Mouse (Mus musculus) adrenal gland, adult 8-10 months (tissue): ENCODE results near the gene Grn. TPM values are rescaled to one million over a fixed set of nuclear protein-coding genes. Genes with fewer than 3 reads are reported as not detected.
"Not testable (repeated sequence)": the region's sequence is repeated elsewhere in the genome, so short reads cannot be mapped to it uniquely, and the experiment has no call there.

Experiments
- DNase-seq: peaks from one replicate; pipeline ENCODE4 v3.0.0; 2022
- total RNA-seq, 4 experiments: library from RNA; stranded (reverse); gene quantifications; 2 replicates each; pipeline ENCODE4 v1.2.4; 2022

The Grn gene
- total RNA-seq, result 100 to 1,000 TPM; 171 to 220 (median 202) TPM

DNA sequence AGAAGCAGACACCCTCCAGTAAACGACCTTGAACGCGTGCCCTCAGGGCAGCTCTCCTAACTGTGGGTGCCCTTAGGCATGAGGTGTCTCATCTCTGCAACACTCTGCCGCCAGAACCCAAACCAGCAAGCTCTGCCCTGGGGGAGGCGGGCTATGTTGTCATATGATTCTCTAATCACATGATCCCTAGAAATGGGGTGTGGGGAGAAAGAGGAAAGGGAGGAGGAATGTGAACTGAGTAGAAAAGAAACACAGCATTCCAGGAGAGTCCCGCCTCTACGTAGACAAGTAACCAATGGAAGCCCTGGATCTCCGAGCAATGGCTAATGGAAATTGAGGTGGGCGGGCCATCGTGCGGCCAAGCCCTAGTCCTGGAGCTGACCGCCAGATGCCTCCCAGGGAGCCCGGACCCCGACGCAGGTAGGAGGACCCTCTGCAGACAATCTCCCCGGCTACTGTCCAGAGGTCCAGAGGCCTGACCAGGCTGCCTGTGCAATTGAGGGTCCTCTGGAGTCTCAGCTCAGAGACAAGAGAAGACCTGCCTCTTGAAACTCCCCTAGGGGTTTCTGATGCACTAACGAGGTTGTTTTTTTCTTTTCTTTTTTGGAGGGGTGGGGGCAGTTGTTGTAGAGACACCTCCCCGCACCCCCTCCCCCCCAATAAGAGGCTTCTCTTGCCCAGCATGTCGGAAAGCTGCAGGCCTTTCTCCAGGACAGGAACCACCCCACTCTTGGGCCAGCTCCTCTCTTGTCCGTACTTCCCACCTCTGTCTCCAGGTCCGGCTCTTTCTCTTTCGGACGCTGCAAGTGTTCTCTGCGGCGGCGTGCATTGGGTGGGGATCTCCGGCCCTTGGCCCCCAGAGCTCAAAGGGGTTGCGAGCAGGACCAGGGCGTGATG is at the start of gene Grn:
Gene Grn (plus strand): TSS at position 195 of the 897 bp plus-strand sequence.
- DNase-seq, result peak; percentile 92

DNA sequence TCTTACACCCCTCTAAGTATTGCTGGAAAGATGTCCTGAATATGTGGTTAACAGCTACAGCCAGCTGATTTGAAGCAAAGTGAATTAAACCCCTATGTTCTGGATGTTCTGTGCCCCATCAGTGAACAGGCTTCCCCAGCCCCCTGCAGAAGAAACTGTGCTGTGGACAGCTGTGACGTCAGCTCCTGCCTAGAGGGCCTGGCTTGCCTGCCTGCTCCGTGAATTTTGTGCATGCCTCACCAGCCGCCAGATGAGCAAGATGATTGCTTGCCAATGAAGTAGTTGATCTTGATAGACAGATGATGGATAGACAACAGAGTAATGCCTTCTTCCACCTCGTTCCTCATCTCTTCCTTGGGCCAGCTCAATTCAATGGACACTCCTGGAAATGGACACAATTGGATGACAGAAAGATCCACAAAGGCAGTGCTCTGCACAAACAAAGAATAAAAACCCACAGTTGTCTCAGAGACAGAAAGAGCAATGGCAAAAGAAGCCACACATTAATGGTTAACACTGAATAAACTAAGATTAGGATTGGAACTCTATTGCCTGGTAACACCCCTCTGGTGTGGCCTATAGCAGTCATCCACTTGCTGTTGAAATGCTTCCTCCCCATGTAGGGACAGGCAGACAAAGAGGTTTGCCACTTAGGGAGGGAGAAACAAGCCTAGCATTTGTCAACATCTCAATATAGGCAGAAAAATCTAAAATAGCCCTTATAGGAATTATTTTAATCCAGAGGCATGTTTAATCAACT is 48.6 kb upstream of the Grn start:
- DNase-seq, result no peak

DNA sequence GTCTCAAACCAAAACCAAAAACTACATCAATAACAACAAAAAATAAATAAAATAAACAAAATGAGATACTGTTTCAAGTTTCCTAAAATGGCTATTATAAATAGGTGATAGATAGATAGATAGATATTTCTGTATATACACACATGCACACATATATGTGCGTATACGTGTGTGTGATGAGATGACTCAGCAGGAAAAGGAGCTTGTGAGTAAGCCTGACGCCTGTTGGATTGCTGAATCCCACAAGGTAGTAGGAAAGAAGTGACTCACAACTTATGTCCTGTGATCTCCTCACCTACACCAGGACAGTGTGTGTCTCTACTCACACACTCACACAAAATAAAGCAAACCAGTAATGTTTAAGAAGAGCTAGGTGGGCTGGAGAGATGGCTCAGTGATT is 47.3 kb upstream of the Grn start:
- DNase-seq, result no peak

DNA sequence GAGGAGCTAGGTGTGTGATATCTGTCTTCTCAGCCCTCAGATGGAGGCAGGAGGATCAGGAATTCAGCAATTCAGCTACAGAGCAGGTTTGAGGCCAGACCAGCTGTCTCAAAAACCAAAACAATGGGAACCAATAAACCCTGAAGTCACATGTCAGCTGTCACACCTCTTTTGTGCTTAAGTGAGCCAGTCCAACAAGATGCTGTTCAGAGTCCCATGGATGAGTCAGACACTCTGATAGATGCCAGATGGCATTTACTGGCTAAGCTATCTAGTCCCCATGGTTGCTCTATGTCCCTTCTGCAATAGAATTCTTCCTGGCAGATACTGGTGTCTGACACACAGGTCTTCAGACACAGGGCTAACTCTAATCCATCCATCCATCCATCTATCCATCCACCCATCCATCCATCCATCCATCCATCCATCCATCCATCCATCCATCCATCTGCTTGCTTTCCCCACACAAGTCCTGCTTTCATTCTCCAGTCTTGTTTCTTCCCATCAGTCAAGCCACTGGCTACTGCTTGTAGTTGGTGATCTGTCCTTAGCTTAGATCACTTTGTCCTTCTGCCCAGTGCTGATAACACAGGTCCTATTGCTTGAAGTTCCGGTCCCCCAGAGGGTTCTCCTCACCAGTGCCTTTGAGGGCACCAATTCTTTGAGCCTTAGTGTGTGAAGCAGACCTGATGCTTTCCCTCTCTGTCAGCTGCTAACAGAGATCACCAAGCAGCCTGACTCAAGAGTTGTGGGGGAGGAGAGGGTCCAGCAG is 46.6 kb upstream of the Grn start:
- no peak for DNase-seq

DNA sequence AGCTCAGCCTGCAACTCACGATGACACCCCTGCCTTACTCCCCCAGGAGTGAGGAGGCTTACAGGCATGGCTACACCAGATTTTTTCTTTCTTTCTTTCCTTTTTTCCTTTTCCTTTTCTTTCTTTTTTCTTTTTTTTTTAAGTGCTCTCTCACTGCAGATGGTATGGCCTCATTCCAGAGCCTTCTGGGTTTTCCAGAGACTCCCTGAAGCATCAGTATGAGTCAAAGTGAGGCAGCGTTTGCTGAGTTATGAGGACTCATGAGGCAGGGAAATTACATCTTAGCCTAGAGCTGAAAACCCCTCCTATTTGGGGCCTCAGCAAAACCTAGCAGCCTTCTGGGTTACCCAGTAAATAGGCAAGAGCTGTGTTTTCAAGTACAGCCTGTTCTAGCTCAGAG is 45.7 kb upstream of the Grn start:
- DNase-seq, result no peak

DNA sequence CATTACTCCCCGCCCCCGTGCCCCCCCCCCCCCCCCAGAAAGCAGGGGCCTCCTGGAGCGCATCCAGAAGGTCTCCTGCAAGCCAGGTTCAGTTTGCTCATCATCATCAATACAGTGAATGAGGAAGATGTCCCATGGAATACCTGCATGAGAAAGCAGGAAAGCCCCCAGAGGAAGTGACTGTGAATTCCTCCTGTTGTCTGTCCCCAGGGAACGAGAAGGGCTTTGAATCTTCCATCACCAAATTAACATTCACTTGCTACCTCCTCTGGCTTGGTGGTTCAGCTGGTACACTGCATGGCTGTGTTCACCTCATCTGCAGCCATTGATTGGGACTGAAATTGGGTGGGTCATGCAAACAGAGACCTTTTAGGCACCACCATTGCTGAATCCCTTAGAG is 45.0 kb upstream of the Grn start:
- no peak for DNase-seq

DNA sequence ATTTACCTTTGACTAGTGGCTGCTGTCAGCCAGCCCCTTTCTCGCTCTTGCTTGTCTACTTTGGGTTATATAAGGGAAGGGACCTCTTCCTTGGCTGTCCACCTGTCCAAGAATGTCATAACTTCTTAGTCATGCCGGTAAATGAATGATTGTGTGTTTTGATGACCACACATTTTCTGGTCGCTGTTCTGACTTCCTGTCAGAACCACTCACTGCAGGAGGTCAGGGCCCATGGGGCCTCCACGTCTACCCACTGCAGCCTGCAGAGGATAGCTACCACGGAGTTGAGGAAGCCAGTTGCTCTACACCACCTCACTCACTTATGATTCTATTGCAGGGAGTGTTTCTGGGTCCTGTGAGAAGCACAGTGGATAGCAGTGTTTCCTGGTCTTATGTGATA is 44.0 kb upstream of the Grn start:
- no peak for DNase-seq

DNA sequence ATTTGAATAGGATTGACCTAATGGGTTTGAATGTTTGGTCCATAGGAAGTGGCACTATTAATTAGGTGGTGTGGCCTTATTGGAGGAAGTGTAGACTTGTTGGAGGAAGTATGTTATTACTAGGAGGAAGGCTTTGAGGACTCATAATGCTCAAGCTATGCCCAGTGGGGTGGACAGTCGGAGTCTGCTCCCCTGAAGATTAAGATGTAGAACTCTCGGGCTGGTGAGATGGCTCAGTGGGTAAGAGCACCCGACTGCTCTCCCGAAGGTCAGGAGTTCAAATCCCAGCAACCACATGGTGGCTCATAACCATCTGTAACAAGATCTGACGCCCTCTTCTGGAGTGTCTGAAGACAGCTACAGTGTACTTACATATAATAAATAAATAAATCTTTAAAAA is 40.7 kb upstream of the Grn start:
- not testable (repeated sequence) for DNase-seq

DNA sequence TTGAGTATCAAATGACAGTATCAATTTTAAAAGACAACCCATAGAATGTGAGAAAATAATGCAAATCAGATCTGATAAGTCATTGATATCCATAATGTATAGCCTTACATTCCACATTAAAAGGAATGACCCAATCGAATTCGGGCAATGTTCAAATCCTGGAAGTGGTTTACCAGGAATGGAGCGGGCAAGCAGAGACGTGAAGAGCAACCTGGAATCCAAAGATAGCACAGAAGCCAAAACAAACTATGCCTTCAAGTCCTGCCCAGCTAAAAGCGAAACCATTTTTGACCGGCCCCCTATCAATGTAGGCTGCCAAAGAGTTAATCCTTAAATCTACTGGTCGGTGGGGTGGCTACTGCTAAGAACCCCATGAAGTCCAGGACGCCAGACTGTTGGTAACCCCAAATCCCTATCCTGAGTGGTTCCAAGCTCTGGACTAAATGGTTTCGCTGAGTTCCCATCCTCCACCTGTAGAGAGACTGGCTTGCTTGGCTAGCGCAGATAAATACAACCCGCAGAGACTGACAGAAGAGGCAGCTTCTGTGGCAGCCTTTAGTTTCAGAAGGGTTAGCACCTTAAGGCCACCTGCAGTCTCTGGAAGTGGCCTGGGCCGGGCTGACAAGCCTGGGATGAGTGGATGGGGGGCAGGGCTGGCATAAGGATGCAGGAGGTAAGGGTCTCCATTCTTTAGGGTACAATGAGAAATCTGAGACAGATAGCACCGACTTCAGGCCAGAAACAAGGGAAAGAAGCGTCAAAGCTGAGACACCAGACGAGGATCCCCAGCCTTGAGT is 37.5 kb upstream of the Grn start:
- no peak for DNase-seq

DNA sequence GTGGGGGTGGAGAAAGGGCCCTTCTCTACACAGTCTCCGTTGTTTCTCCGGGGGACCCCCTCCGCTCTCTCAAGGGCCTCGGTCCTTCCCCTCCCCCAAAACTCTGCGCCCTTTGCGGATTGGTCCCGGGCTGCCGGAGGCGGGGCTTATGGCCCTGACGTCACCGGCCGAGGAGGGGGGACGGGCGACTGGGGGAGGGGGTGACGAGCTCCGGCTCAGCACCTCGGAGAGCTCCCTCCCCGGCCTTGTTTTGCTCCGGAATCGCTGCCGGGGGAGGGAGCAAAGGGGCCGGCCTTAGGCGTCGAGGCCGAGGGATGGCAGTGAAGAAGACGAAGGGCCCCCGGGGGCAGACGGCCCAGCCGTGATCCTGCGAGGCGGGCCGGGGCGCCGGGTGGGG is 36.9 kb upstream of the Grn start, which contains the start of gene Rundc3a:
Gene Rundc3a (plus strand): TSS at position 166 of the 397 bp plus-strand sequence.
- peak; percentile 85 for DNase-seq

DNA sequence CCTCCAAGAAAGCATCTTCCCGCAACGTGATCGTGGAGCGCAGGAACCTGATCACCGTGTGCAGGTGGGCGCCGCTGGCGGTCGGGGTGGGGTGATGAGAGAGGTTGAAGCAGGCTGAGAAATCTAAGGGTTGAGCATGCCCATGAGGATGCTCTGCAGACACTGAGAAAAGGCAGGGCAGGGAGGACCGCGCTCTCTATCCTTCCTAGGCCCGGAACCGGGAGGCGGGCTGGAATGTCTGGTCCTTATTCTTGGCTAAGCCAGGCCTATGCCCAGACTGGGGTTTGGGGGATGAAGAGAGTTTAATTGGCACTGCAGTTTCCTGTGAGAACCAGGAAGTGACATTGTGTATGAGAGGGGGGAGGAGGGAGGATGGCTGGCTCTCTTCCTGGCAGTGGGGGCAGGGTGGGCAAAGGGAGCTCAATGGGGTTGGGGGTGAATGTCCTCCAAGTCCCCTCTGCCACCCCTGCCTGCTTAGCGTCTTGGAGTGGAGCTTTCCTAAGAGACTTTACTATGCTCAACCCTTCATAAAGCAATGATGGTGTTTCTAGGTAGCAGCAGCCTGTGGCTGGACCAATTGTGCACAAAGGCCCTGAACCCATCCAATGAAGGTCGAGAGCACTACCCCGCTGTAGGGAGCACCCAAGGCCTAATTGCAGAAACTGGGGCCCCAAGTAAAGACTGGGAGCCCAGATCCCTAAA is 36.2 kb upstream of the Grn start:
- no peak for DNase-seq

DNA sequence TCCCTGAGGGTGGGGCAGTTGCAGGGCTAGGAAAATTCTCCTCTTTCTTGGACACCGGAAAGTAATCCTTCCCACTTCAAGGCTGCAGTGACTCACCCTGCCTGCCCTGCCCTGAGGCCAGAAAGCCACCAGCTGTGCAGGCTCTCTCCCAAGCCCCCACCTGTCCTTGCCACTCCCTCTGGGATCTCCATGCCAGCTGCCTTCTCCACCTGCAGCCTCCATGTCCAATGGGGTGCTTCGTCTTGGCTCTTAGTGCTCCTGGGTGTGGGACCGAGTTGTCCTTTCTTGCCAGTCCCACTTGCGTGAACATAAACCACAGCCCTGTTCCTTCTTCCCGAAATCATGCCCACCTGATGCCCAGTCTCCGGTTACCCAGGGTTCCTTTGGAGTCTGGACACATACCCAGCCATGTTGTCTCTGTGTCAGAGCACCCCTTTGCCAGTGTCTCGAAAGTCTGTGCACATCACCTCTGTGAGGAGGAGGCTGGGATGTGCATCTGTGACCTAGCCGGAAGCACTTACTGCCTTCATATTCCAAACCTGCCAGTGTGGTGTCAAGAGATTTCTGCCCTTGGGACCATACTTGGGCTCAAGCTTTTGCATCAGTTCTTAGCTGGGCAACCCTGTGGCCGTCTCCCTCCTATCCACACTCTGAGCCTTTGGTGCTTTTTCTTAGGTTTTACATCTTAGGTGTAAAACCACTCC is 35.5 kb upstream of the Grn start:
- no peak for DNase-seq

DNA sequence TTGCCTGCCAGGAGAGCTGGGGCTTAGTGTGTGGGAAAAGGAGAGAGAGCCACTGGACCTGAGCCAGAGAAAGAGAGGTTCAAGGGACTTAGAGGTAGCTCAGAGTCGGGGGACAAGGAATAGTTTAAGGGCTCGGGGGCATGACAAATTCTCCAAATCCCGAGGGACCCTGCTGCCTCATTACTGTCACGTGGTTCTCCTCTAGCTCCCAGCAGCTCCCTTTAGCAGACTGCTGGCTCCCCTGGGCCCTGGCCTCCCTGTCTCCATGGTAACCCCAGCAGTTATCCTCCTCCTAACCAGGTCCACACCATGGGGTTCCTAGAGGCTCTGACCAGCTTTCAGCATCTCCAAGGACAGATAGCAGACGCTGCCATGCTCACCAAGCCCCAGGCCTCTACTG is 34.9 kb upstream of the Grn start:
- DNase-seq, result no peak

DNA sequence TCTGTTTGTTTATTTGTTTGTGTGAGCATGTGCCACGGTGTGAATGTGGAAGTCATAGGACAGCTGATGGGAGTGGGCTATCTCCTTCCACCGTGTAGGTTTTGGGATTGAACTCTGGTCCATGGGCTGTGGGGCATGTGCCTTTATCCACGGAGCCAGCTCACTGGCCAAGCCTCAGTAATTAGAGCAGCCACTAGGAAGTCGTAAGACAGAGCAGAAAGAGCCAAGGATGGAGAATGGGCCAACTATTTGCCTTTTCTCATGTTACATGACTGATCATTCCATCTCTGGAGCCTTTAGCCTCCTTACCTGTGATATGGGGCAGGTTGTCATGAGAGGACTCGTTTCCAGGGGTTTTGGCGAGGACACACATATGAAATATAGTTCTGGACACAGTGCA is 33.9 kb upstream of the Grn start:
- no peak for DNase-seq

DNA sequence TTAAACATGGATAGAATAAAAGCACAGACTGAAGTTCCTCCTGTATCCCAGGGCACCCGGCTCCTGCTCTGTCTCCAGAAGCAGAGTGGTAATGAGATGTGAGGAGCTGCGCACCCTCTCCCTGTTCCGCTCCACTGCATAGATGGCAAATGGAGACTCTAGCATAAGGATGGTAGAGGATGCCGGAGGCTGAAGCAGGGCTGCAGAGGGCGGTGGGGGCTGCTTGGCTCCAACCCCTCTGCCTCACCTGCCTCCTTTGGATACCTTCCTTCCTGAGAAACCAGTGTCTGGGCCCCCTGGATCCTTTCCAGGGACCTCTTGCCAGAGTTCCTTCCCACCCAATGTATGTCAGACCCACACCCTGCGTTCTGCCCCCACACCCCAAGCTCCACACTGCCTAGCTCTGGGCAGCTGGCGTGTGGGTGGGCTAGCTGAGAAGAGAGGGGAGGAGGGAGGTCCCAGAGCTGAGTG is 33.4 kb upstream of the Grn start:
- DNase-seq, result no peak

DNA sequence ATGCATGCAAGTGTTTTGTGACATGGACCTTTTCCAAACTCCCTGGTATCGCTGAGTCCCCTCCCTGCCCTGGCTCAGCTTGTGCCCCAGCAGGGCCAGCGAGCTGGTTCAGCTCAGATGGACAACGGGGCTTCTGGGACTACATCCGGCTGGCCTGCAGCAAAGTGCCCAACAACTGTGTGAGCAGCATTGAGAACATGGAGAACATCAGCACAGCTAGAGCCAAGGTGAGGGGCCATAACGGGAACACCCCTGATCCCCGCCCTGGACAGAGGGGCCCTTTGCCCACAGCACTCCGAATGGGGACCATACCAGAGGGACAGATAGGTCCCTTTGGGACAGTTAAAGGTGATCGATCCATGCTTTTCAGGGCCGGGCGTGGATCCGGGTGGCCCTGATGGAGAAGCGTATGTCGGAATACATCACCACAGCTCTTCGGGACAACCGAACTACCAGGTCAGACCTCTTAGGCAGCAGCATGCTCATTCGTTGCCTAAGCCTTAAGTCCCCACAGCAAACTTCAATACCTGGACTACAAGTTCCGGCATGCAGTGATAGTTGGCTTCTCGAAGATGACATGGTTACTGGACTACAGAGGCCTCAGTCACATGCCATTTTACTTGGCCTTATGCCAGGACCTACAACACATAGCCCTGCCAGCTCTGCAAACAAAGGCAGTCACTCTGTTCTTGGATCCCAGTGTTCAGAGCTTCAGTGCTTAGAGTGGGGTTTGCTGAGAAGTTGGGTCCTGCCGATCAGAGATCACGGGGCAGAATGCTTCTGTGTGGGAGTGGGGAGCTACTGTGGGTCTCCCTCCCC is 31.9 kb upstream of the Grn start:
- DNase-seq, result no peak

DNA sequence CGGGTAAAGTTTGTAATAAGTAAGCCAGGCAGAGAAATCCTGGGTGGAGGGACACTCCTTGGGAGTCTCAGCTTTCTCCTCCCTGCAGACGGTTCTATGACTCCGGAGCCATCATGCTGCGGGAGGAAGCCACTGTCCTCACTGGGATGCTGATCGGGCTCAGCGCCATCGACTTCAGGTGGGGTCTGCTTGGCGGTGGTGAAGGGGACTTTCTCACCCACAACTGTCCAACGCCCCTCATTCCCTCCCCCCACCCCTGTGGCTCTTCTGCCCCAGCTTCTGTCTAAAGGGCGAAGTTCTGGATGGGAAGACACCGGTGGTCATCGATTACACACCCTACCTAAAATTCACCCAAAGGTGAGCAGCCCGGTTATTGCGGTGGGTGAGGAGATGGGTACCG is 31.0 kb upstream of the Grn start:
- DNase-seq, result no peak

DNA sequence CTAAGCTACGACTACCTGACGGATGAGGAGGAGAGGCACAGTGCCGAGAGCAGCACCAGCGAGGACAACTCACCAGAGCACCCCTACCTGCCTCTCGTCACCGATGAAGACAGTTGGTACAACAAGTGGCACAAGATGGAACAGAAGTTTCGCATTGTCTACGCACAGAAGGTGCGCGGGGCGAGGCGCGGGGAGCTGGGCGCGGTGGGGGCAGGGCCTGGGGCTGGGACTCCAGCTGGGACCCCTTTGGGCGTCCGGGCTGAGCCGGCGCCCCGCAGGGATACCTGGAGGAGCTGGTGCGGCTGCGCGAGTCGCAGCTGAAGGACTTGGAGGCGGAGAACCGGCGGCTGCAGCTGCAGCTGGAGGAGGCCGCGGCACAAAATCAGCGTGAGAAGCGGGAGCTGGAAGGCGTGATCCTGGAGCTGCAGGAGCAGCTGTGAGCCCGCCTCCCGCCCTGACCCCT is 30.5 kb upstream of the Grn start:
- no peak for DNase-seq

DNA sequence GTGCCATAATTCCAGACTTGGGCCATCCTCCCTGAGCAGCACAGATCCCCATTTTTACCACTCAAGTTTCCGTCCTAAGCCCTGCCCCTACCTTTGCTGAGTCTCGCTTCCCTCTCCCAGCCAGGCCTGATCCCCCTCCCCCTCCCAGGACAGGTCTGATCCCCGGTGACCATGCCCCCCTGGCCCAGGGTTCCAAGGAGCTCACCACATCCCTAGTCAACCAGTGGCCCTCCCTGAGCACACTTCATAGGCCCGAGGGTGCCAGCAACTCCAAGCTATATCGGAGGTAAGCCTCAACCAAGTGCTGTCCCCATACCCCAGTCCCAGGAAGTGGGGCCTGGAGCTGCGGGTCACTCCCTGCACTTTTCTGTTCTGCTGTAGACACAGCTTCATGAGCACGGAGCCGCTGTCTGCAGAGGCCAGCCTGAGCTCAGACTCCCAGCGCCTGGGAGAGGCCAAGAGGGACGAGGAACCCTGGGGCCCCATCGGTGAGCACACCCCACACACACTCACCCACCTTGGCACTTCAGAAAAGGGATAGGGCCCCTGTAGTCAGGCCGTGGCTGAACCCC is 29.5 kb upstream of the Grn start:
- DNase-seq, result no peak
